Comparison of ENCODE assay signal across 27 mouse cellular contexts in genomic region chr2:74506439-74506838, GRCm38 (mm10).
A peak's percentile ranks its signal among the peaks of the same experiment; 100 is the strongest.
DNase-seq lines count a peak whose midpoint lies in the region; ATAC-seq lines count a peak whose summit lies in the region.
"Had no signal": no experiment of that assay in that cellular context is flagged by ENCODE, and none has a peak within 500 bp of the region (broad histone marks: within the 10 kb centered on the region; RNA-seq: fewer than 3 reads in every experiment).

No protein-coding gene starts in this region.

- no peak overlapping the region for H3K27ac ChIP-seq in embryonic facial prominence, embryonic 12.5 days
- H3K27ac ChIP-seq in embryonic facial prominence, embryonic 10.5 days (replicated peaks): no peak overlapping the region
- 0 out of 2 replicates have a peak overlapping the region, but pooled peaks have one; percentile 12 for H3K27ac ChIP-seq in hindbrain, embryonic 10.5 days
- no peak overlapping the region for H3K27ac ChIP-seq in hindbrain, embryonic 13.5 days
- no peak overlapping the region for H3K27ac ChIP-seq in midbrain, embryonic 11.5 days (ENCODE audit: low read depth, low read length)
- no peak overlapping the region for H3K27ac ChIP-seq in midbrain, embryonic 14.5 days (replicated peaks; ENCODE audit: low read depth, low read length)
- H3K27ac ChIP-seq in embryonic facial prominence, embryonic 13.5 days: no peak overlapping the region
- H3K27ac ChIP-seq: embryonic facial prominence, embryonic 15.5 days; kidney, postnatal 0 days; limb, embryonic 10.5 days; limb, embryonic 15.5 days; liver, embryonic 13.5 days; stomach, embryonic 15.5 days had no signal

- peaks cover 5% of the 10 kb centered on the region; the same call in 1 of the 2 replicates for H3K4me1 ChIP-seq in embryonic facial prominence, embryonic 12.5 days
- H3K4me1 ChIP-seq in embryonic facial prominence, embryonic 10.5 days: peaks cover 9% of the 10 kb centered on the region; the same call in 1 of the 2 replicates
- H3K4me1 ChIP-seq in hindbrain, embryonic 10.5 days (replicated peaks): peaks cover 7% of the 10 kb centered on the region
- H3K4me1 ChIP-seq in hindbrain, embryonic 13.5 days (replicated peaks): peaks cover 5% of the 10 kb centered on the region; the same call in 1 of the 2 replicates
- H3K4me1 ChIP-seq in midbrain, embryonic 11.5 days (ENCODE audit: control insufficient read depth, insufficient read depth, low read length): no peaks in the 10 kb centered on the region
- no peaks in the 10 kb centered on the region for H3K4me1 ChIP-seq in midbrain, embryonic 14.5 days (ENCODE audit: control insufficient read depth, insufficient read depth, low read length)
- H3K4me1 ChIP-seq in embryonic facial prominence, embryonic 13.5 days: peaks cover 11% of the 10 kb centered on the region
- H3K4me1 ChIP-seq: limb, embryonic 15.5 days; liver, embryonic 13.5 days; megakaryocyte, embryonic 14.5 days; stomach, embryonic 15.5 days had no signal

- WGBS in embryonic facial prominence, embryonic 12.5 days: 46% methylated on average over 8 of the region's 8 CpGs
- 41% methylated on average over 8 of the region's 8 CpGs for WGBS in embryonic facial prominence, embryonic 10.5 days
- WGBS in hindbrain, embryonic 10.5 days: 34% methylated on average over 8 of the region's 8 CpGs
- WGBS in hindbrain, embryonic 13.5 days: 44% methylated on average over 8 of the region's 8 CpGs
- WGBS in midbrain, embryonic 11.5 days: 51% methylated on average over 8 of the region's 8 CpGs
- WGBS in midbrain, embryonic 14.5 days: 39% methylated on average over 8 of the region's 8 CpGs
- 45% methylated on average over 8 of the region's 8 CpGs for WGBS in embryonic facial prominence, embryonic 13.5 days

- H3K9me3 ChIP-seq in embryonic facial prominence, embryonic 12.5 days: no peaks in the 10 kb centered on the region
- H3K9me3 ChIP-seq in embryonic facial prominence, embryonic 10.5 days: no peaks in the 10 kb centered on the region
- no peaks in the 10 kb centered on the region for H3K9me3 ChIP-seq in hindbrain, embryonic 10.5 days
- H3K9me3 ChIP-seq in hindbrain, embryonic 13.5 days: no peaks in the 10 kb centered on the region
- H3K9me3 ChIP-seq in midbrain, embryonic 11.5 days (ENCODE audit: control insufficient read depth, low read length): no peaks in the 10 kb centered on the region
- no peaks in the 10 kb centered on the region for H3K9me3 ChIP-seq in midbrain, embryonic 14.5 days (ENCODE audit: control insufficient read depth, low read length)
- H3K9me3 ChIP-seq in embryonic facial prominence, embryonic 13.5 days: no peaks in the 10 kb centered on the region
- H3K9me3 ChIP-seq: embryonic facial prominence, embryonic 15.5 days; limb, embryonic 10.5 days; limb, embryonic 15.5 days; liver, embryonic 13.5 days; megakaryocyte, embryonic 14.5 days; stomach, embryonic 15.5 days had no signal

- no peak overlapping the region for H3K4me3 ChIP-seq in embryonic facial prominence, embryonic 12.5 days
- no peak overlapping the region for H3K4me3 ChIP-seq in embryonic facial prominence, embryonic 10.5 days
- H3K4me3 ChIP-seq in hindbrain, embryonic 10.5 days: no peak overlapping the region
- H3K4me3 ChIP-seq in hindbrain, embryonic 13.5 days: no peak overlapping the region
- no peak overlapping the region for H3K4me3 ChIP-seq in midbrain, embryonic 11.5 days (ENCODE audit: low read depth, low read length)
- no peak overlapping the region for H3K4me3 ChIP-seq in midbrain, embryonic 14.5 days (replicated peaks; ENCODE audit: low read depth, low read length)
- H3K4me3 ChIP-seq in embryonic facial prominence, embryonic 13.5 days: no peak overlapping the region
- H3K4me3 ChIP-seq: embryonic facial prominence, embryonic 15.5 days; limb, embryonic 10.5 days; limb, embryonic 15.5 days; liver, embryonic 13.5 days; megakaryocyte, embryonic 14.5 days; stomach, embryonic 15.5 days had no signal

- DNase-seq in embryonic facial prominence, embryonic 10.5 days (ENCODE audit: low spot score): no peak
- no peak for DNase-seq in hindbrain, embryonic 10.5 days (ENCODE audit: low spot score)
- peak; percentile 51 for DNase-seq in midbrain, embryonic 11.5 days (ENCODE audit: low spot score, missing footprints)
- no peak for DNase-seq in midbrain, embryonic 14.5 days
- DNase-seq: adrenal gland, postnatal 14 days; cerebellum, adult 8-10 months; cerebellum, postnatal 36 days; gastrocnemius, postnatal 10 days; heart, postnatal 36 days; kidney, adult 8-10 months; kidney, postnatal 4 days; liver, embryonic 13.5 days; lung, adult 18-20 months; lung, postnatal 4 days; right cerebral cortex, postnatal 25 days had no signal

- H3K4me2 ChIP-seq in embryonic facial prominence, embryonic 12.5 days (replicated peaks): no peak overlapping the region
- no peak overlapping the region for H3K4me2 ChIP-seq in hindbrain, embryonic 13.5 days
- no peak overlapping the region for H3K4me2 ChIP-seq in midbrain, embryonic 11.5 days
- H3K4me2 ChIP-seq in midbrain, embryonic 14.5 days (ENCODE audit: low read length): no peak overlapping the region
- no peak overlapping the region for H3K4me2 ChIP-seq in embryonic facial prominence, embryonic 13.5 days
- H3K4me2 ChIP-seq: embryonic facial prominence, embryonic 15.5 days; heart, embryonic 11.5 days; limb, embryonic 15.5 days; liver, embryonic 13.5 days; stomach, embryonic 15.5 days had no signal

- H3K36me3 ChIP-seq in embryonic facial prominence, embryonic 12.5 days: no peaks in the 10 kb centered on the region
- H3K36me3 ChIP-seq in embryonic facial prominence, embryonic 10.5 days (replicated peaks): no peaks in the 10 kb centered on the region
- H3K36me3 ChIP-seq in hindbrain, embryonic 10.5 days: no peaks in the 10 kb centered on the region
- no peaks in the 10 kb centered on the region for H3K36me3 ChIP-seq in hindbrain, embryonic 13.5 days
- H3K36me3 ChIP-seq in midbrain, embryonic 11.5 days (ENCODE audit: control insufficient read depth, insufficient read depth, low read length): no peaks in the 10 kb centered on the region
- H3K36me3 ChIP-seq in midbrain, embryonic 14.5 days (ENCODE audit: control insufficient read depth, insufficient read depth, low read length): no peaks in the 10 kb centered on the region
- H3K36me3 ChIP-seq in embryonic facial prominence, embryonic 13.5 days: no peaks in the 10 kb centered on the region
- H3K36me3 ChIP-seq: embryonic facial prominence, embryonic 15.5 days; limb, embryonic 10.5 days; limb, embryonic 15.5 days; liver, embryonic 13.5 days; stomach, embryonic 15.5 days had no signal

- H3K27me3 ChIP-seq in embryonic facial prominence, embryonic 12.5 days: no peaks in the 10 kb centered on the region
- no peaks in the 10 kb centered on the region; the same call in 1 of the 2 replicates for H3K27me3 ChIP-seq in embryonic facial prominence, embryonic 10.5 days (replicated peaks; ENCODE audit: low read depth, poor library complexity, severe bottlenecking)
- H3K27me3 ChIP-seq in hindbrain, embryonic 10.5 days (ENCODE audit: insufficient read depth, poor library complexity, severe bottlenecking): no peaks in the 10 kb centered on the region
- no peaks in the 10 kb centered on the region for H3K27me3 ChIP-seq in hindbrain, embryonic 13.5 days
- H3K27me3 ChIP-seq in midbrain, embryonic 11.5 days (ENCODE audit: control insufficient read depth, insufficient read depth, low read length): no peaks in the 10 kb centered on the region
- H3K27me3 ChIP-seq in midbrain, embryonic 14.5 days (ENCODE audit: control insufficient read depth, insufficient read depth, low read length): no peaks in the 10 kb centered on the region
- H3K27me3 ChIP-seq in embryonic facial prominence, embryonic 13.5 days: no peaks in the 10 kb centered on the region
- H3K27me3 ChIP-seq: embryonic facial prominence, embryonic 15.5 days; limb, embryonic 15.5 days; liver, embryonic 13.5 days; stomach, embryonic 15.5 days had no signal

- H3K9ac ChIP-seq in embryonic facial prominence, embryonic 12.5 days: no peak overlapping the region
- H3K9ac ChIP-seq in hindbrain, embryonic 13.5 days: no peak overlapping the region
- no peak overlapping the region for H3K9ac ChIP-seq in midbrain, embryonic 11.5 days (ENCODE audit: low read length)
- no peak overlapping the region for H3K9ac ChIP-seq in midbrain, embryonic 14.5 days (replicated peaks; ENCODE audit: low read length)
- H3K9ac ChIP-seq in embryonic facial prominence, embryonic 13.5 days: no peak overlapping the region
- H3K9ac ChIP-seq: embryonic facial prominence, embryonic 15.5 days; limb, embryonic 15.5 days; liver, embryonic 13.5 days; stomach, embryonic 15.5 days had no signal

- ATAC-seq in embryonic facial prominence, embryonic 12.5 days (ENCODE audit: insufficient number of reproducible peaks, insufficient read depth, low FRiP score, low TSS enrichment): 0 out of 2 replicates have a peak, but pooled peaks have one; percentile 67
- ATAC-seq in hindbrain, embryonic 13.5 days (ENCODE audit: low FRiP score): no peak
- no peak for ATAC-seq in midbrain, embryonic 11.5 days (ENCODE audit: low FRiP score)
- ATAC-seq in midbrain, embryonic 14.5 days (ENCODE audit: low FRiP score, low TSS enrichment): no peak
- ATAC-seq in embryonic facial prominence, embryonic 13.5 days (ENCODE audit: insufficient number of reproducible peaks, insufficient read depth, low FRiP score, low TSS enrichment, low read depth): 0 out of 2 replicates have a peak, but pooled peaks have one; percentile 26
- ATAC-seq: intestine, embryonic 16.5 days; lung, postnatal 0 days had no signal

Comparison
In these comparisons a context has a peak if more than half of its experiments do, and no peak if none do; other contexts are left out.
1. ATAC-seq: peak in embryonic facial prominence, embryonic 12.5 days (single experiment) and embryonic facial prominence, embryonic 13.5 days (single experiment); none in hindbrain, embryonic 13.5 days (single experiment), midbrain, embryonic 11.5 days (single experiment) and midbrain, embryonic 14.5 days (single experiment).